Mouse (Mus musculus) kidney, embryonic 15.5 days (tissue): Measurements from ENCODE around the gene Acsm2. TPM values are rescaled to one million over a fixed set of nuclear protein-coding genes. Genes with fewer than 3 reads are reported as not detected.
A peak's percentile ranks its signal among the peaks of the same experiment; 100 is the strongest.

ENCODE experiments used
- ATAC-seq: fragments of 200-750 bp; cut with Nextera tagmentation; replicated peaks from 2 replicates; pipeline ENCODE4 v1.8.0; 2017; ENCODE audit warnings: moderate TSS enrichment; ENCODE audit not compliant: low FRiP score
- H3K27ac ChIP-seq: fragments of 300-500 bp; sonication (generic); 2 replicates; pipeline ENCODE4 v1.5.1; 2015; ENCODE audit warnings: mild to moderate bottlenecking, inconsistent platforms
- H3K27me3 ChIP-seq: fragments of 300-500 bp; sonication (generic); 2 replicates; pipeline ENCODE4 v1.6.1; 2015; ENCODE audit warnings: inconsistent platforms
- H3K36me3 ChIP-seq: fragments of 300-500 bp; sonication (generic); 2 replicates; pipeline ENCODE4 v1.6.1; 2015; ENCODE audit warnings: inconsistent platforms
- H3K4me1 ChIP-seq: fragments of 300-500 bp; sonication (generic); 2 replicates; pipeline ENCODE4 v1.6.1; 2015; ENCODE audit warnings: inconsistent platforms
- H3K4me2 ChIP-seq: fragments of 300-500 bp; sonication (generic); 2 replicates; pipeline ENCODE4 v1.6.1; 2015; ENCODE audit warnings: moderate library complexity, mild to moderate bottlenecking, inconsistent platforms
- H3K4me3 ChIP-seq: fragments of 300-500 bp; sonication (generic); replicated peaks from 2 replicates; pipeline ENCODE4 v1.5.1; 2015; ENCODE audit warnings: mild to moderate bottlenecking, inconsistent platforms
- H3K9ac ChIP-seq: fragments of 300-500 bp; sonication (generic); 2 replicates; pipeline ENCODE4 v1.6.1; 2015; ENCODE audit warnings: mild to moderate bottlenecking, inconsistent platforms
- H3K9me3 ChIP-seq: fragments of 300-500 bp; sonication (generic); replicated peaks from 2 replicates; pipeline ENCODE4 v1.6.1; 2016; ENCODE audit warnings: inconsistent platforms
- WGBS: fragments of 180-500 bp; shearing (Covaris S2); methylation state at CpG from one replicate; pipeline ENCODE4 v1.1.7; 2015; ENCODE audit warnings: mixed read lengths; 5-methylcytosine and 5-hydroxymethylcytosine counted together
- polyA plus RNA-seq: library from polyadenylated mRNA; unstranded; fragments of >200 nt; fragmentation: Nextera tagmentation; extraction: Ambion mirVana; gene quantifications from 2 replicates; pipeline ENCODE4 v1.2.1, GENCODE M21; 2015

Gene Acsm2
- polyA plus RNA-seq, 1 experiment from 2014 or later = 26.0 TPM

- no peaks in the 10 kb centered on the region for H3K4me1 ChIP-seq
- H3K4me2 ChIP-seq = no peak overlapping the region
- no peaks in the 10 kb centered on the region for H3K9me3 ChIP-seq
- H3K27ac ChIP-seq = 0 out of 2 replicates have a peak overlapping the region, but pooled peaks have one; percentile 41
- no peaks in the 10 kb centered on the region for H3K27me3 ChIP-seq
- no peaks in the 10 kb centered on the region for H3K36me3 ChIP-seq
- peak; percentile 58; the same call in 1 of the 2 replicates for ATAC-seq
- H3K4me3 ChIP-seq = no peak overlapping the region
- 69% methylated on average over 3 of the region's 3 CpGs for WGBS
- no peak overlapping the region for H3K9ac ChIP-seq
Measured at GRCm38 (mm10) chr7:119594530-119595107, 40.5 kb downstream of the Acsm2 start.

DNA sequence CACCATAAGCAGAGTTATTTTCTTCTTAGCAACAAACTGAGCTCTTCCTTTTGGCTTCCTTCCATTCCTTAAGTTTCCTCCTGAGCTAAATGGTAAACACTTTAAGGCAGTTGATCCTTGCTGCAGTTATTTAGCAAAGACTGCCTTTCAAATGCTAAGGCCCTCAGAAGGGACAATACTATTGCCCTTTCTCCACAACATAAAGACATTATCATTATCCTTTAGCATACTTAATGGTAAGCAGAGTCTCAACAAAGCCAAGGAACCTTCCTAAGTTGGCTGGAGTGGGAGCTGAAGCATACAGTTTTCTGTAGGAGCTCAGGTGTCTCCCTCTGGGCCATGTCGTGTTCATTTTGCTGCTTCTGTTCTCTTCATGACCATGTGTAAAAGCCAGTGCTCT, 41.2 kb downstream of the Acsm2 start:
- Histone ChIP-seq H3K4me2 (no peak overlapping the region), H3K9me3 (no peaks in the 10 kb centered on the region), H3K4me3 (no peak overlapping the region), H3K27ac (0 out of 2 replicates have a peak overlapping the region, but pooled peaks have one; percentile 41), H3K4me1 (no peaks in the 10 kb centered on the region), H3K36me3 (no peaks in the 10 kb centered on the region), H3K27me3 (no peaks in the 10 kb centered on the region), H3K9ac (no peak overlapping the region)
- ATAC-seq = no peak
- WGBS = 31% methylated on average over 1 of the region's 1 CpGs

GRCm38 (mm10) chr7:119596536-119596935, 42.4 kb downstream of the Acsm2 start:
- 0 out of 2 replicates have a peak, but pooled peaks have one; percentile 42 for ATAC-seq
- no peak overlapping the region for H3K9ac ChIP-seq
- no peak overlapping the region for H3K4me2 ChIP-seq
- 49% methylated on average over 2 of the region's 2 CpGs for WGBS
- H3K4me3 ChIP-seq = no peak overlapping the region
- H3K9me3 ChIP-seq = no peaks in the 10 kb centered on the region
- H3K27me3 ChIP-seq = no peaks in the 10 kb centered on the region
- H3K4me1 ChIP-seq = no peaks in the 10 kb centered on the region
- H3K27ac ChIP-seq = no peak overlapping the region
- no peaks in the 10 kb centered on the region for H3K36me3 ChIP-seq

GRCm38 (mm10) chr7:119601195-119601953, 47.2 kb downstream of the Acsm2 start:
- no peak for ATAC-seq
- no peak overlapping the region for H3K27ac ChIP-seq
- WGBS = 93% methylated on average over 2 of the region's 2 CpGs

GRCm38 (mm10) chr7:119601954-119602317, 47.8 kb downstream of the Acsm2 start:
- Histone ChIP-seq H3K4me2 (no peak overlapping the region), H3K9ac (no peak overlapping the region), H3K9me3 (no peaks in the 10 kb centered on the region), H3K27me3 (no peaks in the 10 kb centered on the region), H3K36me3 (no peaks in the 10 kb centered on the region), H3K4me1 (no peaks in the 10 kb centered on the region), H3K27ac (no peak overlapping the region), H3K4me3 (no peak overlapping the region)
- ATAC-seq = no peak
- 70% methylated on average over 1 of the region's 1 CpGs for WGBS

More at GRCm38 (mm10) chr7:119601195-119601953, 47.2 kb downstream of the Acsm2 start:
- H3K4me3 ChIP-seq = no peak overlapping the region
- H3K9ac ChIP-seq = no peak overlapping the region
- no peaks in the 10 kb centered on the region for H3K9me3 ChIP-seq
- H3K27me3 ChIP-seq = no peaks in the 10 kb centered on the region
- H3K4me2 ChIP-seq = no peak overlapping the region
- no peaks in the 10 kb centered on the region for H3K36me3 ChIP-seq
- H3K4me1 ChIP-seq = no peaks in the 10 kb centered on the region

- Histone ChIP-seq H3K27ac (peak overlapping the region; percentile 73), H3K4me2 (no peak overlapping the region), H3K9ac (no peak overlapping the region), H3K4me3 (no peak overlapping the region), H3K9me3 (no peaks in the 10 kb centered on the region), H3K27me3 (no peaks in the 10 kb centered on the region), H3K36me3 (no peaks in the 10 kb centered on the region), H3K4me1 (no peaks in the 10 kb centered on the region)
- WGBS = 68% methylated on average over 2 of the region's 2 CpGs
- ATAC-seq = peak; percentile 92
Measured at GRCm38 (mm10) chr7:119604903-119605483, 50.9 kb downstream of the Acsm2 start.

DNA sequence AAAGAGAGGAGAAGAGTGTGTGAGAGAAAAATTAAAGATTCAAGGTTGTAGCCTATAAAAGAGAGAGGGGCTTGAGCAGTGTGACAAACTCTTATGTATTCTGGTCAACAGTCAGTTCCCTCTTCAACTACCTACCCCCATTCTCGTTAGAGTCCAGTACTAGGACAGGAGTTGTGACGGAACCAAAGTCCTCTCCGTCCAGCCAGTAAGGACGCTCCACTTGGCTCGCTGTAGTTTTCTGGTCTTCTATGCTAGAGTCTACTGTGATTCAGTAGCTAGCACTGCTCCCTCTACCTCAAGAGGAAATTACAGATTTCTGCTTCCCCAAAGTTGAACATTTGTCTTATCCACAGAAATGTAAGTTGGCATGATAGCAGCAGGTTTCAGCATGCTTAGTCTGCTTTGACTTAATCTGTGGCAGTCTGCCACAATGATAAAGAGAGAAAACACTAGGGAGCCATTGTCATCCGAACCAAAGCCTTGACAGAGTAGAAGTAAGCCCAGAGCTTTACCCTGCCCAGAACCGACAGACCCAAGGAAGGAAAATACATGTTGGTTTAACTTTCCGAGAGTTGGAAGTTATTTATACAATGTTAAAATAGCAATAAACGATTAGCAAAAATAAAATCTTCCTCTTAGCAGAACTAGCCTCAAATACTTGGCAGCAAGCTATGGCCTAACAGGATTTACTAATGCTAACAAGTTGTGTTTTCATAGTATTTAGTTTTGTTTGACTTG, 52.0 kb downstream of the Acsm2 start:
- Histone ChIP-seq H3K9ac (no peak overlapping the region), H3K4me2 (no peak overlapping the region), H3K9me3 (no peaks in the 10 kb centered on the region), H3K27me3 (no peaks in the 10 kb centered on the region), H3K27ac (no peak overlapping the region), H3K36me3 (no peaks in the 10 kb centered on the region), H3K4me3 (no peak overlapping the region), H3K4me1 (no peaks in the 10 kb centered on the region)
- WGBS = 75% methylated on average over 9 of the region's 9 CpGs
- no peak for ATAC-seq

GRCm38 (mm10) chr7:119606664-119607076, 52.5 kb downstream of the Acsm2 start, which contains the start of gene Acsm1:
TSS of gene Acsm1 (plus strand) at chr7:119607026.
- Histone ChIP-seq H3K27me3 (no peaks in the 10 kb centered on the region), H3K36me3 (no peaks in the 10 kb centered on the region), H3K9me3 (no peaks in the 10 kb centered on the region), H3K4me3 (no peak within 1 kb of the TSS), H3K4me2 (no peak within 1 kb of the TSS), H3K9ac (no peak within 1 kb of the TSS), H3K4me1 (no peaks in the 10 kb centered on the region), H3K27ac (no peak within 1 kb of the TSS)
- ATAC-seq = no peak
- WGBS = 68% methylated on average over 5 of the region's 5 CpGs

DNA sequence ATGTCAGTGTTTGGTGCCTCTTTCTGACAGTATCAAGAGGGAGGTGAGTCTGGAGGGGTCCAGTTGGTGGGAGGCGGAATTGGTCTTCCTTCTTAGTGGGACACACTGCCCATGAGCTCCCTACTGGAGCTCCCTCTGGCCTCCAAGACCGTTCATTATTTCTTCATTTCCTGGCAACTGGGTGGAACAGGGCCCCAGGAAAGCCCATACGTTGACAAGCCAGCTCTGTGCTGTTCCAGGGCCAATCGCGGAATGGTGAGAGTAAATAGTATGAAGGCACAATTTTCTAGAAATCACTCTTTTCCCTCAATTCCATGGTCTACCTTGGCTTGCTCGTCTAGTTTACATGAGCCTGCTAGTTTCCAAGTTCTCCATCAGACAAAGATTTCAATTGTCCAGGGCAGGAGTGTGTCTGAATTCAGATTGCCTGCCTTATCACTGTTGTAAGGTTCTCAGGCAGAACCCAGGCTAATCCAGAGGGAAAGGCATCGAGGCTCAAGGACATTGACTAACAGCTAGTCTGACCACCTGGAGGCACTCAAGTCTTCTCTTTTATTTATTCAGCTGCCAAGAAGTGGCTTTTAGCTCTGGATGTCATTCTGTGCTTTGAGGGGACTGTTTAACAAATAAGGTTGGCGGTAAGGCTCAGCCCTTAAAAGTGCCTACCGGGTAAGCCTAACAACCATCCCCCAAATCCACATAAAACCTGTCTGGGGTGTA, 53.8 kb downstream of the Acsm2 start:
- Histone ChIP-seq H3K27me3 (no peaks in the 10 kb centered on the region), H3K4me3 (no peak overlapping the region), H3K9me3 (no peaks in the 10 kb centered on the region), H3K27ac (no peak overlapping the region), H3K4me2 (no peak overlapping the region), H3K4me1 (no peaks in the 10 kb centered on the region), H3K9ac (no peak overlapping the region), H3K36me3 (no peaks in the 10 kb centered on the region)
- WGBS = 68% methylated on average over 9 of the region's 9 CpGs
- no peak for ATAC-seq

DNA sequence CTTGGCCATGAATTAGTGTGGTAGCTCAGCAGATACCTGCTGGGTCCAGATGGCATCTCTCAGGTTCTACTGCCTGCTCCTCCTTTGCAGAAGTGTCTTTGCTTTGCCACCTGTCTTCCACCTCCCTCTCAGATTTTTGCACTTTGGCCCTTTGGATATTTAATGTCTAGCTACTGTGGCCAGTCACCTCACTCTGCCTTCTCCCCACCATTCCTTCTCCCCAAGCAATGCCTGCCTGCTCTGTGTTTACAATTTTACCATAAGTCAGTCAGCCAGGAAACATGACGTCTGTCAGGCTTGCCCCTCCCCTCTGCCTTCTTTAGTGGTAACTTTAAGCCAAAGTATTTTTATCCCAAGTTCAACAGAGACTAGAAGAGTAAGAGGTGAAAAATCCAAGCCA, 62.4 kb downstream of the Acsm2 start:
- ATAC-seq = no peak
- WGBS = 39% methylated on average over 1 of the region's 1 CpGs
- H3K27me3 ChIP-seq = no peaks in the 10 kb centered on the region
- no peaks in the 10 kb centered on the region for H3K36me3 ChIP-seq
- H3K4me3 ChIP-seq = no peak overlapping the region
- no peaks in the 10 kb centered on the region for H3K4me1 ChIP-seq
- no peak overlapping the region for H3K4me2 ChIP-seq
- H3K9ac ChIP-seq = no peak overlapping the region
- no peak overlapping the region for H3K27ac ChIP-seq
- H3K9me3 ChIP-seq = no peaks in the 10 kb centered on the region

- Histone ChIP-seq H3K27me3 (no peaks in the 10 kb centered on the region), H3K9ac (no peak overlapping the region), H3K4me2 (no peak overlapping the region), H3K36me3 (no peaks in the 10 kb centered on the region), H3K4me3 (no peak overlapping the region), H3K9me3 (no peaks in the 10 kb centered on the region), H3K4me1 (no peaks in the 10 kb centered on the region), H3K27ac (no peak overlapping the region)
- WGBS = 77% methylated on average over 6 of the region's 6 CpGs
- ATAC-seq = no peak
Measured at GRCm38 (mm10) chr7:119617593-119617992, 63.5 kb downstream of the Acsm2 start.
